Mouse (Mus musculus) layer of hippocampus, adult 9-10 months (tissue): ENCODE results near the gene Rai14.
"Not testable (repeated sequence)": the region's sequence is repeated elsewhere in the genome, so short reads cannot be mapped to it uniquely, and the experiment has no call there.

Source experiments
- DNase-seq: peaks from one replicate; pipeline ENCODE4 v3.0.0; 2022; ENCODE audit warnings: low spot score

Rai14 gene

DNA sequence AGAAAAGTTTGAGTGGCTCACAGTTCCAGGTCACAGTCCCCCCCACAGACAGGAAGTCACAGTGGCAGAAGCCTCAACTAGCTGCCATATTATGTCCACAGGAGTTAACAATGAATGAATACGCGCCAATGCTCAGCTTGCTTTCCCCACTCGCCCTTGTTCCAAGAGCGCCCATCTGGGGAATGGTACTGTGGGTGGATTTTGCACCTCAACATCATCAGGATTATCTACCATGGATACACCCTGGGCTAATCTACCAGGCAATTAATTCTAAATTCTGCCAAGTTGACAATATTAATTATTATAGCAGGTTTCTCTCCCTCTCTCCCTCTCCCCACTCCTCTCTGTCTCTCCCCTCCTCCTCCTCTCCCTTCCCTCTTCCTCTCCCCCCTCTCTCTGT, 105.3 kb downstream of the Rai14 start:
- no peak for DNase-seq

DNA sequence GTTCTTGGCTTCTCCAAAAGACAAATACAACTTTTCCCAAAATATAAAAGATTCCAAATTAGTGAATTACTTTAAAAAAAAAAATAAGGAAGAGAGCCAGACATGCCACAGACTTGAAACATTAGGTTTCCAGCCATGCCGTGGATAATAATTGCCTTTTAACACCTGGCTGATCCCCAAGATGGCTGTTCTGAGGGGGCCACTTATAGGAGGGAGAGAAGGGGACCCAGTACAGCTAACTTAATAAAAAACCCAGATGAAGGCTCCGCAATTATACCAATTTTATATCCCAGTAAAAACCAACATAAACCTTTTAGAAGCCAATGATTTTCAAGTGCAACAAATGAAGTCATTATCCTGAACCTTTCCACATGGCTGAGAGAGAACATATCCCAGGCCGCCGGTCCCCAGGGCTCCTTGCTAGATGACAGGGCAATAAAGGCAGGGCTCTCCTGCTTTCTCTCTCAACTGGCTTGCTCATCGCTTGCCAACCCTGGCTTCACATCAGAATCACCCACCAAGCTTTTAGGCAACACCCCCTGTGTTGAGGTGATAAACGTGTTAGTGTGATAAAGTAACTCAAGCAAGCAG, 105.8 kb downstream of the Rai14 start:
- DNase-seq: no peak

DNA sequence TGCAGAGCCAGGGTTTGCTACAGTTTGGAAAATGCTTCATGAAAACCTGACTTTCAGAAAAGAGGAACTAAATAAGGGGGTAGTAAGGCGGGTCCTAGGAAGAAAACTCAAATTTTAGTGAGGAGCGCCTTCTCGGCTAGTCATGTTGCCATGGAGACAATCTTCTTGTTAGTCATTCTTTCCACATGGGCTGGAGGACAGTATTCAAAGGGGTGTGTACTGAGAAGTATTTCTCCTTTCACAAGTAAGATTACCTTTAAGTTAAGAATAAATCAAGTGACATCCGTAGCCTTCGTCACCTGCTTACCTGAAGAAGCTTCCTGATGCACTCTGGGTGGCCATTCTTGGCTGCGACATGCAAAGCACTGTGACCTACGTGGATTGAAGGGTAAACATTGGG, 115.0 kb downstream of the Rai14 start:
- no peak for DNase-seq

DNA sequence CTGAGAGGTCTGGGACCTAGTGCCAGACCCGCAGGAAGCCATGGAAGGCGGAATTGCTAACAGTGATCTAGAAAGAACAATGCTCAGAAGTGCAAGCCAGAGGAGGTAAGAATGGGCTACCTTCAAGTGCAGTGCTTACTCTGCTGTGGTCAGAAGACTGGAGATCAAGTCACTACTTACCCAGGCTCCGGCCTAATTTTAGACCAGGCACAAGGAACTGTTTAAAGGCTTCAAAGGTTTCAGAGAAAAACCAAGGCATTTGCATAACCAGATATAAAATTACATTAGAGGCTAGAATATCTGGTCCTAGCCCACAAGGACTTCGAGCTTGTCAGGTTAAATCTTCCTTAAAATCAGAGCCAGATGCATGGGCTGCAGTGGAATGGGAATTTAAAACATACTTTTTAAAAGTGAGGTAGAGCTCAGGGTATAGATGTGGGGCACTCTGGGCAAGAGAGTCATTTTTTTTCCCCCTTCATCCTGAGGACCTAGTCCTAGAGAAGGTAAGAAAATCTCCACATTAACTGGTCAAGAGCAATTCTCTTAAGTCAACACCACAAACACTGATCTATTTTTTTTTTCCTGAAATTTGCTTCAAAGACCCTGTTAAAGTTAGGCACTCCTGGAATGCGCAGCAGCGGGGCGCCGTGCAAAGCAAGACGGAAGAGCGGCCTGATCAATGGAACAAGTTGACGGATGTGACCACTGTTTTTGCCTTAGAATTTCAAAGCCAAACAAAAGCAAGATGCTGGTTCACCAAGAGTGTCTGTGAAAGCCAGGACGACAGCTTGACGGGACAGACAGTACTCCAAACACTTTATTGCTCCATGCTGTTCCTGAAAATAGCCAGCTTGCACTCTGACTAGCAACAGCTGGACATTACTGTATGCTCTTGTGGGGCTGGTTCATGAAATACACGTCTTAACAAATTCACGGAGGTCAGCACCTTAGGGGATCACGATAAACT, 115.9 kb downstream of the Rai14 start:
- no peak for DNase-seq

DNA sequence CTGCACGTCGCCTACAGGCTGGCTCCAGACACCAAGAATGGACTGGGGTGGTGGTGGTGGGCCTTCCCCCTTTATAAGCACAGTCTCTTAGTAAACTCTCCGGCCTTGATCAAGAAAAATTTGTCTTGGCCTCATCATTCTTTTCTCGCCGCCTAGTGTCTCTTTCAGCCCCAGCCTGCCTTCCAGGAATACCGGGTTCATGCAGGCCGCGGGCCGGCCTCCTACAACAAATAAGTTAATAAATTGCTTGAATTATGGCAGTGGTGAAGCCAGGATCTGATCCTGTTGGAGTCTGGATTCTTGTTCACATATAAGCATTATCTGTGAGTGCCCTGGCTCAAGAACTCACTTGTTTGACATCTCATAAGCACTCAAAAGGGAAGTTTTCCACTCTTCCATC, 117.6 kb downstream of the Rai14 start:
- no peak for DNase-seq

DNA sequence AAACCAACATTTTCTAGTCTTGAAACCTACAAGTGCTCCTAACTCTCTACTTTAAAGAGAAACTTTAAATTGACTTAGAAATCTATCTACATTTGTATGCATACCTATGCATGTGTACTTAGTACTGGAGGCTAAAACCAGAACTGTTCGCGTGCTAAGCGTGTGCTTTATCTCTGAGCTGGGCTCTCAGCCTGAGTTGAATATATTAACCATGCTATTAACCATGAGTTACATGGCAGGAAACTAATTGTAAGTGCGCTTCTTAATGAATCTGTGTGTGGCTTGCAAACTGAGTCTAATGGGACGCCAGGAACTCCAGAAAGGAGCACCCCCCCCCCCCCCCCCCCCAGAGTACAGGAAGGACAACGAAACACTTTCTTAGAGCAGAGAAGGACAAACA, 119.0 kb downstream of the Rai14 start:
- no peak for DNase-seq

DNA sequence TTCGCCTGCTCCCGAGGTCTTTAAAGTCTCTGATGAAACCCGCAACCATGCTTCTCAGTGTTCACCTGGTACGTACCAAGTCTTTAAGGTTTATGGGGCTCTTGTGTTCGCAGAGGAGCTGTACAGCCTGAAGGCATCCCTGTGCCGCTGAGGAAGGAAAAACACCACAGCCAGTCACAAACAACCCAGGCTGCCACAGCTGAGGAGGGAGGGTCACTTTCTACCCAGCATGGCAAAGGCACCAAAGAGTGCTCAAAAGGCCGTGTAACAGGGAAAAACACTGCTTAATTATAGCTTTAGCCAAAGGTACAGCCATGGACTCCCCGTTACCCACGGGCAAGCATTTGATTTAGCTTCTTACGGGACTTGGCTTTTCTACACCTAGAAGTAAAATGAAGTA, 119.5 kb downstream of the Rai14 start:
- no peak for DNase-seq

DNA sequence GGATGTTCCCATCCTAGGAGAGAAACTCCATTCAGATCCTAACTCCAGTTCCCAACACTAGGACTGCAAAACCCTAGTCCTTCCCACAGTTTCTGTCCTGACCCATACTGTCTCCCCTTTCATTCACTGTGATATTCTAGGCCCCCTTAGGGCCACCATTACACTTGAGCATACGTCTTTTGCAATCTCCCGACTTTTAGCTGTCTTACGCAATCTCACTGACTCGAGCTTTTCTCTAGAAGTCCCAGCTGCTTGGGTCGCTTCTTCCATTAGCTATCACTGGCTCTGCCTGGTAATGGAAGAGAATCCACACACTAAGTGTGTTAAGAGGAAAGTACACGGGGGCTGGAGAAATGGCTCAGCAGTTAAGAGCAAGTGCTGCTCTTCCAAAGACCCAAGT, 121.3 kb downstream of the Rai14 start:
- DNase-seq: no peak

DNA sequence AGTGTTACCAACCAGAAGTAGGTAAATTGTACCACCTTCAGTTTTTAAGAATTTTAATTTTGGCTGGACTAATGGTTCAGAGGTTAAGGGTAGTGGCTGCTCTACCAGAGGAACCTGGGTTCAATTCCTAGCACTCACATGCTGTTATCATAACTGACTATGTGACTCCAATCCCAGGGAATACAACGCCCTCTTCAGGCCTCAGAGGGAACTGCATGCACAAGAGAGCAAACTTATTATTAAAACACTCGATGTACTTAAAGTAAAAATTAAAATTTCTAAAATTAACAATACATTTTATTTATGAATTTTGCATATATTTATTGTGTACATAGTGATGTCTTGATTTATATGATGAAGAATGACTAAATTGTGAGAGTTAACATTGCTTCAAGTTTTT, 127.9 kb downstream of the Rai14 start:
- DNase-seq: no peak

DNA sequence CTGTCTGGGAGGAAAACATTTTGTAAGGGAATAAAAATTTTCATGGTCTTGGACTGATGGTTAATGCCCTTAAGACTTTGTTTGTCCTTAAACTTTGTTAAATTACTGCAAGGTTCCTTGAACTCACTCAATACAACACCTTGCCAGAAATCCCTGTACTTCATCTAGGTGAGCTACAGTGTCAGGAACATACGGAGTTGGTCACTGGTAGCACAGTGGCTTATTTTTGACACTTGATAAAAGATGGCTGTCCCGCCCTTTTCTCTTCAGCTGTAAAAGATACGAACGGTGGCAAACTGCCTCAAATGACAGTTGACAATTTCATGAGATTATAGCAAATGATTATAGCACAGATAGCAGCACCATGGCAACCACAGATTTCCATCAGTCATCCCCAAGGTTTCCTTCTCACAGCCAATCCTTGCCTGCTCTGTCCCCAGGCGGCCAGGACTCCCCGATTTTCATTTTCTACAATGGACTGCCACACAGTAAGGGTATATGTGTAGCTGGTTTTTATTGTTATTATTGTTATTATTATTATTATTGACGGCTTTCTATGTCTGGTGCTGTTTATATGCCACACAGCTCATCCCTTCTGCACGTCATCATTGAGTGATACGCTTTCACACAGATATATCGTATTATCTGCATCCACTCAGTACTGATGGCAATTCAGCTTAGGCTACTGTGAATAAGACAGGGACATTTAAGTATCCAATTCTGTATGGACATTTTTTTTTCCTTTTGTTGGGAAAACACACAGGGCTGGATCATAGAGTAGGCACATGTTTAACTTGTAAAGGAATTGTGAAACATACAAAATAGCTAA, 129.9 kb downstream of the Rai14 start:
- DNase-seq: no peak

DNA sequence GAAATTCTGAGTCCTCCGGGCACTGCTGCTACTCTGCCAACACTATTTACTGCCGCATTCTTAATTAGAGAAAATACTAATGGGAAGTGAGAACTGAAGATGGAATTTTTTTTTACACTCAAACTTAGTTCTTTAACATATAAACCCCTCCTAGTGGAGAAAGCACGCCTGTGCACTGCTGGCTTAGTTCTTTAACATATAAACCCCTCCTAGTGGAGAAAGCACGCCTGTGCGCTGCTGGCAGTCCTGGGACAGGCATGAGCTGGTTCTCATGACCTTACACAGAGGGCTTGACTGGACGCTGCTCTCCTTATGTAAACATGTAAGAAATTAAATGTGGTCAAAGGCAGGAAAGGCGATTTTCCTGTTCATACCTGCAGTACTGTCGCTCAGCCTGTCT, 131.0 kb downstream of the Rai14 start:
- no peak for DNase-seq

DNA sequence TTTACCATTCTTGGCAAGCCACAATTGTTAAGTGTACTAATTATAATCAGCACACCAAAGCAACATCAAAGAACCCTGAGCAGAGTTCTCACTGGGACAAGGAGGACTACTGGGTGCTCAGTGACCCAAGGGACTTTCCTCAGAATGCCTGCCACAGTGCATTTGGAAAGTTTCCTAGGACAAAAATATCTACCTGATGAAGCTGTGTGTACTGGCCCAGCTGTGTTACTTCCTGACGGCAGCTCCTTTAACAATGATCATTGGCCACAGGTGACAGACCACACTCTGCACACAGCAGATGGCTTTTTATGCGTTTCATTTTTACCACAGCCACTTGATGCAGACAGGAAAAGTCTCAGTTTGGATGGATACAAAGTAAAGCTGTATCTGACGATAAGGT, 135.3 kb downstream of the Rai14 start:
- no peak for DNase-seq

DNA sequence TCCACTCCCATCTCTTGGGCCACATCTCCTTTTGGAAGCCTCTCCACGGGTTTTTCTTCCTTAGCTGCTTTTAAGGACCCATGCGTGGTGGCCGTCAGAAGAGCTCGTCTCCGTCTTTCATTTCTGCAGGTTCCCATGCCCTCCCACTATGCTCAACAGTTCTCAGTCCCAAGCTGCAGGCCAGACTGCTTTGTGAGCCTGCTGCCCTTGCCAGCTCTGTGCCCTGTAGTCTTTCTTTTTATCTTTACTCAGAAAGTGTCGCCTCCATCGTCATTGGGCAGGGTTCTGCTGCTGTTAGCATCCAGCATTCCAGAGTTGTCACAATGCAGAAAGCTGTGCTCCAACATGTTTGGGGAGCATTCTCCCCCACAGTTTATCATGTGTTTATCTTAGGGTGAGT, 147.9 kb downstream of the Rai14 start:
- no peak for DNase-seq

DNA sequence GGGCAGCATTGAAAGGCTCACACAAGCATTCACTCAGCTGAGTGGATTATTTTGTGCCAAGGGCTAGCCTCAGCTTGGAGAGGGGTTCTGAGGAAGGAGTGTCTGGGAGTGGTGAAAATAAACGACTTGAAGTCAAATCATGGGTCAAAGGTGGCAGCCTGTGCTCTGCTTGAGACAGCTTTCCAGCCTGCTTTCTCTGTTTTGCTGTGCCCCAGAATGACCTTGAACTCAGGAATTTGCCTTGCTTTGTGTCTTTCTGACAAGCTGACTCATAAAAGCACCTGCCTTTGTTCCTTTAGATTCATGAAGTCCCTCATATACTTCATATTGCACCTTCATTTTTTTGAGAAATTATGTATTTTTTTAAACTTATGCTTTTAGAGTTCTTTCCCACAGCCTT, 150.2 kb downstream of the Rai14 start:
- DNase-seq: no peak

DNA sequence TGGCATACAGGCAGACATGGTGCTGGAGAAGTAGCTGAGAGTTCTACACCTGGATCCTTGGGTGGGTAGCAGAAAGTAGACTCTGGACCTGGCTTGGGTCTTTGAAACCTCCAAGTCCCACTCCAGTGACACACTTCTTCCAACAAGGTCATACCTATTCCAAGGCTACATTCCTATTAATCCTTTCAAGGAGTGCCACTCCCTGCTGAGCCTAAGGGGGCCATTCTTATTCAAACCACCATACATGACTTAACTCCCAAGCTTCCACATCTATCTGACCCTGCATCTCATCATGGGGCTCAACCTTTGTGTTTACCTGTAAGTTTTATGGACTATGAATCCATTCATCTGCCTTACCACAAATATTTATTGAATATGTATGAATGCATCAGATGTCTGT, 152.1 kb downstream of the Rai14 start:
- DNase-seq: no peak

DNA sequence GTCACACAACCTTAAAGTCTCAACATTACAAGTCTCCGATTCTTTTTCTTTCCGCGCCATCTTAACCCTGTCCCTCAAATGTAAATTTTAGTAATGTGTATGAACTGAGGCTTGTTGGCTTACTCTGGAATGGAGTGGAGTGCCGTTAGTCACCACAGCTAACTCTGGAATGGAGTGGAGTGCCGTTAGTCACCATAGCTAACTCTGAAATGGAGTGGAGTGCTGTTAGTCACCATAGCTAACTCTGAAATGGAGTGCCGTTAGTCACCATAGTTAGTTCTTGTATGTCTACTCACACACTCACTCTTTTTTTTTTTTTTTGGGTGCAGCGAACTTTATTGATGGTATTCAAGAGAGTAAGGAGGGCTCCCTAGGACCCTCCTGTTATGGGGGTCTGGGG, 154.4 kb downstream of the Rai14 start:
- no peak for DNase-seq

DNA sequence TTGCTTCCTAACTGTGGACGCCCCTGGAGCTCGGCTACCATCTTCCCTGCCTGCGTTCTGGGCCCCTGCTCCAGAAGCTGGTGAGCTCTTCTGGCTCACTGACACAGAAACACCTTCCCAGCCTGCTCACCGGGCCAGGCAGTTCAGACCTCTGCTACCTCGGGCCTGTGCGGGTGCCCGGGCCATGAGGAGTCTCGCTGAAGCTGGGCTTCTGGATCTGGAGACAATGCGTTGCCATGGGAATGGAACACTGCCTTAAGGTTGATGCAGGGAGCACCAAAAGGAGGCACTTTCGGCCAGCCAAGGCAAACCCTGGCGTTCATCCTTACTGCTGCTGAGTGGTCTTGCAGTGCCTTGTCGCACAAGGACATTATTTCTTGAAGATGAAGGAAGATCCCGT, 156.0 kb downstream of the Rai14 start, which contains the start of gene Ttc23l:
Gene Ttc23l (minus strand): TSS at position 204 of the 400 bp plus-strand sequence.
- no peak for DNase-seq

DNA sequence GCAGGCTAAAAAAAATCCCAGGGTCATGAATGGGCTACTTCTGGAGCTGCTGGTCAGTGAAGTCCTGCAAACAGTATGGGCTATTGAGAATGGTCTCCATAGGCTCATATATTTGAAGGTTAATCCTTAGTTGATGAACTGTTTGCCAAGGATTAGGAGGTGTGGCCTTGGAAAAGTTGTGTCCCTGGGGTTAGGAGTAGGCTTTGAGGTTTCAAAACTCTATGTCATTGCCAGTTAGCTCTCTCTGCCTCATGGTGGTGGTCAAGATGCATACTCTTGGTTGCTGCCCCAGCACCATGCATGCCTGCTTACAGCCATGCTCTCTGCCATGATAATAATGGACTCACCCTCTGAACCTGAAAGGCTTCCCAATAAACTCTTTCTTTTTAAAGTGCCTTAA, 160.1 kb downstream of the Rai14 start:
- no peak for DNase-seq

DNA sequence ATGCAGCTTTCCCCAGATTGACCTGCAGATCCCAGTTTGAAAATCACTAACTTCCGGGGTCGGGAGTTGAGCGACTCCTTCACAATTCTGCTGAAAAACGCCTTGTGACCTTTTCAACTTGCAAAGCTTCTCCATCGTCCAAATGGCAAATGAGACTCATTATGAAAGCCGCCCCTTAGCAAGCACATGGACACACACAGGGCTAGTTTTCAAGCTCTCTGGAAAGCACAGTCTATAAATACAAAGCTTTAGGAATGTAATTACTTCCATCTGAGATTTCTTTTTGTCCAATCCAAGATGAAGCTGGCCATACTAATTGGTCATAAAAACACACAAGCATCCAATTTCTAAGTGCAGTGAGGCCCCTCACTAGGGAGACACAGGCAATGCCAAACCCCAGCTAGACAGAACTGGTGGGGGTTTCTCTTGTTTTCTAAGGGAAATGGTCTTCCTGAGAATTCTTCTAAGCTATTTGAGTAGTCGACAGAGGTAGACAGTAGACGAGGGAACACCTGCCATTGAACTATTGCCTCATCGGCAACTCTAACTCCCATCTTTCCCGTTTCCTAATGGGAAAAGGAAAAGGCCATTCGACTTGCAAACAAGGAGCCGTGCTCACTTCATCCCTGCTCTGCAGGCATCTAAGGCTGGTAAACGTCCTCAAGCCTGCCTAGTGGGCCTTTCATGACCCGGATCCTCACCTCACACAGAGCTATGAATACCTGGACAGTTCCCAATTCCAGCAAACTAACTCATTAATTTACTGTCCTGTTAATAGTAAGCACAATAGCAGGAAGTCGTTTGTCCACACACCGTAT, 173.9 kb downstream of the Rai14 start:
- DNase-seq: no peak

DNA sequence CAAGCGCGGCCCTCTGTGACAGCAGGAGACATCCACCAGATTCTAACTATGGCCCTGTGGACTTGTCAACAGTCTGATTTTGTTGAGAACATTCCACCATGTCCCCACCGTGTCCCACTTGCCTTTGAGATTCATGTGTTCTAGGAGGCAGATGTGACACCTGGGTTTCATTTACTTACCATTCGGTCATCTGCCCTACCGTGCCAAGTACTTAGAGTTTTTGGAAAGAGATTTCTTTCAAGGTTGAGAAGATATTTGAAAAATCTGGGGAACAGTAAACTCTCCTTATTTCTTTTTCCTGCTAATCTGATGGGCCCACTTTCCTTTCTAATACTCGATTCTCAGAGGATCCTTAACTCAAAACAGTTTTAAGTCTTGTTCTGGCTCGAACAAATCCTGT, 178.5 kb downstream of the Rai14 start:
- no peak for DNase-seq

DNA sequence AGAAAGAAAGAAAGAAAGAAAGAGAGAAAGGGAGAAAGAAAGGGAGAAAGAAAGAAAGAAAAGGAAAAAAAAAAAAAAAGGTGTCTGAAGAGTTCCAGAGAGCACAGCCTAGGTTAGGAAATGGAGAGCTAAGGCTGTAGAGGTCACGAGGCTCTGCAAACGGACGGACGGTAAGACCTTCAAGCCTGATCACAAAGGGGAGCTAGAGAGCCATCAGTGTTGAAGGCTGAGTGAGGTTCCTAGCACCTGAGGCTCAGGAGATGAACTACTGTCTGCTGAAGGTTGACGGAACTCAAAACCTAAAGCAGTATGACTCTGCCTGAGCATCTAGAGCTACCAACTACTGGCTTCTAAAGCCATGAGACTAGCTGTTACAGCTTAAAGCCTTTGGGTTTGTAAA, 179.8 kb downstream of the Rai14 start:
- DNase-seq: no peak

DNA sequence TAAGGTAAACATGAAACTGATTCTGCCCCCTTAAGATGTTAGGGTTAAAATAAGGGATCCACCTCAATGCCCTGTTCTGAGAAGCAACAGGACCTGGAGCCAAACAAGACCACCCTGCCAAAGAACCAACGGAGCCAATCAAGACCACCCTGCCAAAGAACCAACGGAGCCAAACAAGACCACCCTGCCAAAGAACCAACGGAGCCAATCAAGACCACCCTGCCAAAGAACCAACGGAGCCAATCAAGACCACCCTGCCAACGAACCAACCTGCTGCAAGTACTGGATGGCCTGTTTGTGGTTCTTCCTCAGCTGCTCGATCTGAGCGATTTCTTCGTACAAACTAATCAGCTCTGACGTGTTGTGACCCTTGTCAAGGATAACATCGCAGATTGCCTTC, 181.1 kb downstream of the Rai14 start:
- not testable (repeated sequence) for DNase-seq
